Mouse (Mus musculus) testis, adult 2 months (tissue): ENCODE results near the gene Cpd.

Experiments
- CTCF ChIP-seq: fragments of 200-500 bp; IDR thresholded peaks from 2 replicates; pipeline ENCODE4 v1.5.1; 2012; ENCODE audit warnings: low read depth, mild to moderate bottlenecking, inconsistent platforms, low read length, moderate library complexity; ENCODE audit not compliant: control insufficient read depth, insufficient read depth, insufficient replicate concordance
- POLR2A ChIP-seq: fragments of 200-500 bp; IDR thresholded peaks from 2 replicates; pipeline ENCODE4 v1.6.1; 2012; ENCODE audit warnings: low read depth, mild to moderate bottlenecking, inconsistent platforms, low read length, moderate library complexity; ENCODE audit not compliant: control insufficient read depth

- TF ChIP-seq CTCF (no peak), POLR2A (no peak)
These were observed 55.5 kb downstream of the Cpd start for GRCm38 (mm10) chr11:76791331-76791730.
